Mouse (Mus musculus) urinary bladder, postnatal 25 days (tissue): ENCODE data around the gene Id1.

Experiments used
- DNase-seq: peaks from one replicate; pipeline ENCODE4 v3.0.0; 2022; ENCODE audit warnings: low spot score

The Id1 gene

GRCm38 (mm10) chr2:152784640-152785039 is 48.6 kb downstream of the Id1 start:
- DNase-seq, result no peak

- DNase-seq, result peak; percentile 52
Observed at GRCm38 (mm10) chr2:152785446-152786350, 49.6 kb downstream of the Id1 start.
